Mouse (Mus musculus) heart, postnatal 0 days (tissue): ENCODE data around the gene Agtrap. TPM values are rescaled to one million over a fixed set of nuclear protein-coding genes. Genes with fewer than 3 reads are reported as not detected.
"Not testable (repeated sequence)": the region's sequence is repeated elsewhere in the genome, so short reads cannot be mapped to it uniquely, and the experiment has no call there.

Source experiments
- ATAC-seq: fragments of 200-750 bp; cut with Nextera tagmentation; 2 replicates; pipeline ENCODE4 v1.8.0; 2017; ENCODE audit warnings: low read depth, moderate number of reproducible peaks, moderate library complexity; ENCODE audit not compliant: insufficient read depth
- DNase-seq: peaks from one replicate; pipeline ENCODE4 v3.0.0-alpha.2; 2016; ENCODE audit warnings: low spot score
- H3K27ac ChIP-seq: fragments of 300-500 bp; sonication (generic); 2 replicates; pipeline ENCODE4 v1.5.1; 2014; ENCODE audit warnings: low read depth, mild to moderate bottlenecking
- H3K27me3 ChIP-seq: fragments of 300-500 bp; sonication (generic); 2 replicates; pipeline ENCODE4 v1.6.1; 2014; ENCODE audit warnings: low read length, mixed read lengths; ENCODE audit not compliant: control insufficient read depth, insufficient read depth
- H3K36me3 ChIP-seq: fragments of 300-500 bp; sonication (generic); replicated peaks from 2 replicates; pipeline ENCODE4 v1.6.1; 2014; ENCODE audit warnings: low read length, mixed read lengths; ENCODE audit not compliant: control insufficient read depth, insufficient read depth
- H3K4me1 ChIP-seq: fragments of 300-500 bp; sonication (generic); 2 replicates; pipeline ENCODE4 v1.6.1; 2014; ENCODE audit warnings: antibody characterized with exemption; ENCODE audit not compliant: control insufficient read depth, insufficient read depth
- H3K4me2 ChIP-seq: fragments of 300-500 bp; sonication (generic); 2 replicates; pipeline ENCODE4 v1.6.1; 2014; ENCODE audit warnings: low read depth, mild to moderate bottlenecking, low read length, moderate library complexity
- H3K4me3 ChIP-seq: fragments of 300-500 bp; sonication (generic); 2 replicates; pipeline ENCODE4 v1.5.1; 2014; ENCODE audit warnings: low read depth, low read length
- H3K9ac ChIP-seq: fragments of 300-500 bp; sonication (generic); replicated peaks from 2 replicates; pipeline ENCODE4 v1.6.1; 2014; ENCODE audit warnings: low read depth, low read length, mixed read lengths
- H3K9me3 ChIP-seq: fragments of 300-500 bp; sonication (generic); replicated peaks from 2 replicates; pipeline ENCODE4 v1.6.1; 2016; ENCODE audit warnings: low read length; ENCODE audit not compliant: control insufficient read depth
- CTCF ChIP-seq: IDR thresholded peaks from 2 replicates; pipeline ENCODE4 v1.5.1; 2016; ENCODE audit warnings: antibody characterized with exemption, control low read depth, low read depth
- EP300 ChIP-seq: IDR thresholded peaks from 2 replicates; pipeline ENCODE4 v1.6.1; 2016; ENCODE audit warnings: antibody characterized with exemption, low read depth
- WGBS: fragments of 180-500 bp; shearing (Covaris S2); extraction: QIAGEN DNeasy Blood & Tissue Kit; methylation state at CpG from one replicate; pipeline ENCODE4 v1.1.7; 2014; 5-methylcytosine and 5-hydroxymethylcytosine counted together
- polyA plus RNA-seq: library from polyadenylated mRNA; unstranded; fragments of >200 nt; fragmentation: Nextera tagmentation; extraction: Ambion mirVana; gene quantifications from 2 replicates; pipeline ENCODE4 v1.2.1, GENCODE M21; 2015
- total RNA-seq: library from RNA; depleted of rRNA; stranded (reverse); fragments of >200 nt; gene quantifications from 2 replicates; pipeline ENCODE4 v1.2.3, GENCODE M21; 2014; ENCODE audit warnings: low replicate concordance

The Agtrap gene
- total and polyA plus RNA-seq, 2 experiments from 2014 or later, result 22.9 to 31.4 TPM

- H3K27ac ChIP-seq, result no peak overlapping the region
- no peaks in the 10 kb centered on the region for H3K27me3 ChIP-seq
- no peak overlapping the region for H3K4me3 ChIP-seq
- H3K9me3 ChIP-seq, result no peaks in the 10 kb centered on the region
- H3K36me3 ChIP-seq, result peaks cover 93% of the 10 kb centered on the region
- peaks cover 18% of the 10 kb centered on the region; the same call in 1 of the 2 replicates for H3K4me1 ChIP-seq
- WGBS, result 59% methylated on average over 2 of the region's 2 CpGs
- ATAC-seq (no peak), DNase-seq (no peak)
- H3K4me2 ChIP-seq, result no peak overlapping the region
- no peak overlapping the region for H3K9ac ChIP-seq
- no peak for TF ChIP-seq CTCF
- TF ChIP-seq EP300, result no peak
Observed at GRCm38 (mm10) chr4:148052976-148053375, 34.9 kb downstream of the Agtrap start.

- no peak overlapping the region for H3K4me3 ChIP-seq
- no peak overlapping the region for H3K9ac ChIP-seq
- no peak for TF ChIP-seq CTCF
- TF ChIP-seq EP300, result no peak
- H3K4me2 ChIP-seq, result no peak overlapping the region
- H3K4me1 ChIP-seq, result peaks cover 7% of the 10 kb centered on the region; the same call in 1 of the 2 replicates
- ATAC-seq (no peak), DNase-seq (no peak)
- H3K9me3 ChIP-seq, result no peaks in the 10 kb centered on the region
- 95% methylated on average over 11 of the region's 11 CpGs for WGBS
- H3K36me3 ChIP-seq, result peaks cover 92% of the 10 kb centered on the region
- H3K27ac ChIP-seq, result no peak overlapping the region
- H3K27me3 ChIP-seq, result no peaks in the 10 kb centered on the region
Observed at GRCm38 (mm10) chr4:148051886-148052285, 35.9 kb downstream of the Agtrap start.

DNA sequence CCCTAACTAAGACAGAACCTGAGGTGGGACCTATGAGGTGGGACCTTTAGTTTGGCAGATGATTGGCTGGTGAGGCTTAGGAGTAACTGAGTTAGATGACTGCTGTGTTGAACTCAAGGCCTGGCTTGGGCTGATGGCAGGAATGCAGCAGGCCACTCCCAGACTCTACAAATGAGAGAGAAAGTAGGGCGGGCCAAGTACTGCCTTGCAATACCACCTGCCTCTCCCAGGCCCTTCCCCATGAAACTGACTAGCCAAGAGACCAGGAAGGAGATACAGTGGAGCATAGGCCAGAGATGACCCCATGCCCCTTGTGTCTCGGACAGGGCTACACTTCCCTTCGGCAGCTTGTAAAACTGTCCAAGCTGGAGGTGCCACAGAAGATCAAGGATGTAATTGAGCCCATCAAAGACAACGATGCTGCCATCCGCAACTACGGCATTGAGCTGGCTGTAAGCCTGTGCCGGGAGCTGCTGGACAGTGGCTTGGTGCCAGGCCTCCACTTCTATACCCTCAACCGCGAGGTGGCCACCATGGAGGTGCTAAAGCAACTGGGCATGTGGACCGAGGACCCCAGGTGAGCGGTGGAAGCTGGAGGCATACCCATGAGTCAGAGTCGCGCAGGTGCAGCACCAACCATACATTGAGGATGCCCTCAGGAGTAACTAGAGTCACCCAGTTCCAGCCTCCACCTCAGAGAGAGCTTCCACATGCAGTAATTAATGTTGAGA lies 36.6 kb downstream of the Agtrap start:
- TF ChIP-seq EP300, result no peak
- no peak for TF ChIP-seq CTCF
- Histone ChIP-seq H3K36me3 (peaks cover 87% of the 10 kb centered on the region), H3K9me3 (no peaks in the 10 kb centered on the region), H3K4me1 (peaks cover 1% of the 10 kb centered on the region; the same call in 1 of the 2 replicates), H3K9ac (no peak overlapping the region), H3K27ac (no peak overlapping the region), H3K27me3 (no peaks in the 10 kb centered on the region), H3K4me2 (no peak overlapping the region), H3K4me3 (no peak overlapping the region)
- WGBS, result 90% methylated on average over 13 of the region's 13 CpGs
- DNase-seq, result no peak
- no peak for ATAC-seq

DNA sequence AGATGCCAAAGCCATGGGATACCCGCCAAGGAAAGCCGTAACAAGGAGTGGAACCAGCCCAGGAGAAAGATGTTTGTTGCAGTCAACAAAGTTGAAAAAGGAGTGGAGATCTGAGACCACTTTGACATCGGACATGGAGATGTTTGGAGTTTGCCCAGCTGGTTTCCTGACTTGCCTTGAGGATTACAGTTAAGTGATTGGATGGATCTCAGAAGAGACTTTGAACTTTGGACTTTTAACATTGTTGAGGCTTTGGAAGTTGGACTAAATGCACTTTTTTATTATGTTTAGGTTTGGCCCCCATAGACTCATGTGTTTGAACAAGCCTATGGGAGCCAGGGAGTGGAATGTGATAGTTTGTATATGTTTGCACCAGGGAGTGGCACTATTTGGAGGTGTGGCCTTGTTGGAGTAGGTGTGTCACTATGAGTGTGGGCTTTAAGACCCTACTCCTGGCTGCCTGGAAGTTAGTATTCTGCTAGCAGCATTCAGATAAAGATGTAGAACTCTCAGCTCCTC lies 37.4 kb downstream of the Agtrap start:
- H3K9me3 ChIP-seq, H3K4me3 ChIP-seq, H3K9ac ChIP-seq, H3K4me1 ChIP-seq, H3K27me3 ChIP-seq, ATAC-seq, H3K4me2 ChIP-seq, H3K27ac ChIP-seq, DNase-seq: not testable (repeated sequence)
- H3K36me3 ChIP-seq, result peaks cover 86% of the 10 kb centered on the region
- WGBS, result 90% methylated on average over 3 of the region's 3 CpGs

- Histone ChIP-seq H3K4me3 (no peak overlapping the region), H3K27ac (no peak overlapping the region), H3K4me1 (peaks cover 7% of the 10 kb centered on the region; the same call in 1 of the 2 replicates), H3K9me3 (no peaks in the 10 kb centered on the region), H3K9ac (no peak overlapping the region), H3K4me2 (no peak overlapping the region), H3K27me3 (no peaks in the 10 kb centered on the region), H3K36me3 (peaks cover 68% of the 10 kb centered on the region)
- DNase-seq, result no peak
- ATAC-seq, result no peak
- WGBS, result 42% methylated on average over 4 of the region's 4 CpGs
- TF ChIP-seq EP300 (no peak), CTCF (no peak)
Observed at GRCm38 (mm10) chr4:148046450-148047031, 41.3 kb downstream of the Agtrap start.
